Mouse (Mus musculus) bone marrow, adult 2 months (tissue): ENCODE results near the gene Appl2.

Source experiments
- CTCF ChIP-seq: fragments of 200-500 bp; IDR thresholded peaks from 2 replicates; pipeline ENCODE4 v1.5.1; 2011; ENCODE audit warnings: low read length, control low read depth; ENCODE audit not compliant: control insufficient read depth, insufficient read depth
- POLR2A ChIP-seq: fragments of 200-500 bp; IDR thresholded peaks from 2 replicates; pipeline ENCODE4 v1.6.1; 2011; ENCODE audit warnings: low read depth, mild to moderate bottlenecking, control low read depth, low read length, borderline replicate concordance; ENCODE audit not compliant: control insufficient read depth

DNA sequence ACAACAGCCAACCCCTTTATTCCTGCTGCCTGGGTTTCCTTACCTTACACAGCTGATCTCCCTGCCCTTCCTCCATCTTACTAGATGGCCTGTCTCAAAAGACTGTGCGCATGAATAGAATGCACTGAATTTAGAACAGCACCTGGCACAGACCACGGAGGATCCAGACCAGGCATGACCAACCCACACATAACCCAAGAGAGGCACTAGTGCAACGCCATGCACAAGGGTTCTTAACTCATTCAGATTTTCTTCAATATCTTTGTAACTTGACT is 2.9 kb downstream of the Appl2 start:
- TF ChIP-seq CTCF (no peak), POLR2A (no peak)
